Mouse (Mus musculus): ENCODE measurements around the gene Ank2. TPM values are rescaled to one million over a fixed set of nuclear protein-coding genes. Genes with fewer than 3 reads are reported as not detected.
A peak's percentile ranks its signal among the peaks of the same experiment; 100 is the strongest.

Ank2 gene
- total RNA-seq, 2 experiments from 2014 or later: 1,080 to 1,091 TPM

GRCm38 (mm10) chr3:127041288-127041687, 457.9 kb downstream of the Ank2 start:
- intact Hi-C loops (cut with DNase I): no loop called here
- DNase-seq (ENCODE audit: extremely low spot score in 1 of 2, low spot score in 2 of 2): no peak

DNA sequence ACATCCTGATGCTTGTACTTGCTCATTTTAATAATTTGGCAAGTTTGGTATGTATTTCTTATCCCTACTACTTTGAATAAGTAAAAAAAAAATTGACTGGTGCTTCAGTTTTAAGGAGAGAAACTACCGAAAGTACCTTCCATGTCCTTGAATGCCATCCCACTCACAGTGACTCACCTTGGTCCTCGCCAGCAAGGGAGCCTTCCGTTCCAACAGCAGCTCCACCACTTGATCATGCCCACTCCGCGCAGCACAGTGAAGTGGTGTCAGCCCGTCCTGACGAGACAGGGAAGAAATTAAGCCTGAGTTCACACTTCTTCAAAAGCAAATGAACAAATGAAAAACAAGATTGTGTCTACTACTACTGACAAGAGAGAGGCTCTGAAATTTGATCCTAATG, 460.6 kb downstream of the Ank2 start:
- DNase-seq (ENCODE audit: extremely low spot score in 1 of 2, low spot score in 2 of 2): peak in 1 of 2 experiments; percentile 24

DNA sequence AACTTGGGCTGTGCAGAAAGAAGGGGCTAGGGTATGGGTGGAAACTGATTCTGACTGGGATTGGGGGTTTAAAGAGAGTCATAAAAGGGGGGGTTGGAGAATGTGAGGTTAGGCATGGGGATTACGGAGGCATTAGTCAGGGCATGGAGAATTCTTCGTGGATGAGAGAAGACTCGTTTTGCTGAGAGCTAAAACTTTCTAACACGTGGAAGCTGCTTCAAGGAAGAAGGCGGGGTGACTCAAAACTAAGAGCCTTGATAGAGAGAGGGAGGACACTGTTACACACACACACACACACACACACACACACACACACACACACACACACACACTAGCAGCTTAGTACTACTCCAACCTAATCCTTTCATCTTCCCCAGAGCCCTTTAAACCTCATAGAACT, 463.0 kb downstream of the Ank2 start:
- no peak for DNase-seq (ENCODE audit: extremely low spot score in 1 of 2, low spot score in 2 of 2)
- intact Hi-C loops (cut with DNase I): no loop called here

More for the DNA sequence above, 460.6 kb downstream of the Ank2 start:
- intact Hi-C loops (cut with DNase I): no loop called here

DNA sequence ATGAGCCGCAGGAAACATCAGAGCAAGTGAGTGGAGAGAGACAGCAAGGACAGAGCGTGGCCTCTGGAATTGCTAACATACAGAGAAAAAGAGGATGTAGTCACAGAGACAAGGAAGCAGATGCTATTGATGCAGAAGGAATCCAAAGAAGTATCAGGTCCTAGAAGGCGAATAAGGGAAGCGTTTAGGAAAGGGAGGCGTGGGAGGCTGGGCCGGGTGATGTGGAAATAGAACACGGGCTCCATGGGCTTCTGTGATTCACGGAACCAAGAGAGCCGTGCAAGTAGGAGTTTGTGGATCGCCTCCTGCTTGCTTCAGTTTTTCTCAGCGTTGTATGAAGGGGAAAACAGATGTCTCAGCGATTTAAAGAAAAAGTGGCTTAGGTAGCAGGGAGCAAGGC, 463.6 kb downstream of the Ank2 start:
- intact Hi-C loops (cut with DNase I): no loop called here
- DNase-seq (ENCODE audit: extremely low spot score in 1 of 2, low spot score in 2 of 2): peak; percentile 31 to 51

- no peak for DNase-seq (ENCODE audit: extremely low spot score in 1 of 2, low spot score in 2 of 2)
- intact Hi-C loops (cut with DNase I): no loop called here
Observed at GRCm38 (mm10) chr3:127034983-127035382, 464.2 kb downstream of the Ank2 start.

- intact Hi-C loops (cut with DNase I): no loop called here
- DNase-seq (ENCODE audit: extremely low spot score in 1 of 2, low spot score in 2 of 2): no peak
Observed at GRCm38 (mm10) chr3:127023992-127024391, 475.2 kb downstream of the Ank2 start.

DNA sequence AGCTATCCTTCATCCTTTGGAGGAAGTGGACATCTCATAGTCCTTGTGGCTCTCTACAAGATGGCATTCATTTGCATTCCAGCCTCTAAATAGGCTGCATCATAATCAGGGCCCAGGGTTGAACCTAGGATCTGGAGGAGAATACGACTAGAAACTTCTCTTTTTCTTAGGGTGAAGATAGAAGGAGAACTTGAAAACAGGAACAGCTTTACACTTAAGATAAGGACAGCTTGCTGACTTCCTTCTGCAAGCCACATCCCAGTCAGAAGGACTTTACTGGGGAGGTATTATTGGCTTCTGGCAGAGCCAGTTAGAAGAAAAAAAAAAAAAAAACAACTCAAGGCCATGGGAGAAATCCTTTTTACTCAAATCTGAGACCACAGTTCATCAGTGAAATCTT, 479.0 kb downstream of the Ank2 start:
- DNase-seq (ENCODE audit: extremely low spot score in 1 of 2, low spot score in 2 of 2): no peak
- intact Hi-C loops (cut with DNase I): no loop called here

- DNase-seq (ENCODE audit: extremely low spot score in 1 of 2, low spot score in 2 of 2): no peak
- intact Hi-C loops (cut with DNase I): loop anchor here (10.0 kb wide), 1 partner anchor 145 kb away; no protein-coding TSS in a partner anchor
Observed at GRCm38 (mm10) chr3:127019728-127020127, 479.4 kb downstream of the Ank2 start.

- intact Hi-C loops (cut with DNase I): loop anchor here (10.0 kb wide), 1 partner anchor 146 kb away; no protein-coding TSS in a partner anchor
- no peak for DNase-seq (ENCODE audit: extremely low spot score in 1 of 2, low spot score in 2 of 2)
Observed at GRCm38 (mm10) chr3:127019109-127019508, 480.0 kb downstream of the Ank2 start.

- peak in 1 of 2 experiments; percentile 34 for DNase-seq (ENCODE audit: extremely low spot score in 1 of 2, low spot score in 2 of 2)
- intact Hi-C loops (cut with DNase I): loop anchor here (10.0 kb wide), 1 partner anchor 147 kb away; no protein-coding TSS in a partner anchor
Observed at GRCm38 (mm10) chr3:127017523-127017922, 481.6 kb downstream of the Ank2 start.

- no peak for DNase-seq (ENCODE audit: extremely low spot score in 1 of 2, low spot score in 2 of 2)
- intact Hi-C loops (cut with DNase I): loop anchor here (10.0 kb wide), 1 partner anchor 149 kb away; no protein-coding TSS in a partner anchor
Observed at GRCm38 (mm10) chr3:127015596-127015995, 483.6 kb downstream of the Ank2 start.

GRCm38 (mm10) chr3:127015175-127015574, 484.0 kb downstream of the Ank2 start:
- intact Hi-C loops (cut with DNase I): loop anchor here (10.0 kb wide), 1 partner anchor 150 kb away; no protein-coding TSS in a partner anchor
- DNase-seq (ENCODE audit: extremely low spot score in 1 of 2, low spot score in 2 of 2): no peak

GRCm38 (mm10) chr3:127013976-127014375, 485.2 kb downstream of the Ank2 start:
- DNase-seq (ENCODE audit: extremely low spot score in 1 of 2, low spot score in 2 of 2): no peak
- intact Hi-C loops (cut with DNase I): loop anchor here (10.0 kb wide), 1 partner anchor 151 kb away; no protein-coding TSS in a partner anchor

DNA sequence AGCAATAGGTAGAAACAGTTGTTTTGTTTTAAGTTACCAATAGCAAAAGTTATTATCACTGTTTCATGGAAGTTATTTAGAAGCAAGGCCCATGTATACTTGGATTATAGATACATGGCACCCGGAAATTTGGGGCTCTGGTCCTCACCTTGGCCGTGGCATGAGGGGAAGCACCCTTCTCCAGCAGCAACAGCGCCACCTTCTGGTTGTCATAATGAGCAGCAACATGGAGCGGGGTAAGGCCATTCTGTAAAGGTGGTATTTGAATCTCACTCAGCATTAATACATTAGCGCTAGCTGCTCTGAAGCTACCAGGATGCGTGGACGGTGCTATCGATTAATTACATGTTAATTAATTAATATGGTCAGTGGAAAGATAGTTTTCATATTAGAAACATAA, 486.6 kb downstream of the Ank2 start:
- intact Hi-C loops (cut with DNase I): loop anchor here (10.0 kb wide), 1 partner anchor 152 kb away; no protein-coding TSS in a partner anchor
- peak in 1 of 2 experiments; percentile 59 for DNase-seq (ENCODE audit: extremely low spot score in 1 of 2, low spot score in 2 of 2)

- intact Hi-C loops (cut with DNase I): no loop called here
- no peak for DNase-seq (ENCODE audit: extremely low spot score in 1 of 2, low spot score in 2 of 2)
Observed at GRCm38 (mm10) chr3:127005898-127006673, 493.1 kb downstream of the Ank2 start.

DNA sequence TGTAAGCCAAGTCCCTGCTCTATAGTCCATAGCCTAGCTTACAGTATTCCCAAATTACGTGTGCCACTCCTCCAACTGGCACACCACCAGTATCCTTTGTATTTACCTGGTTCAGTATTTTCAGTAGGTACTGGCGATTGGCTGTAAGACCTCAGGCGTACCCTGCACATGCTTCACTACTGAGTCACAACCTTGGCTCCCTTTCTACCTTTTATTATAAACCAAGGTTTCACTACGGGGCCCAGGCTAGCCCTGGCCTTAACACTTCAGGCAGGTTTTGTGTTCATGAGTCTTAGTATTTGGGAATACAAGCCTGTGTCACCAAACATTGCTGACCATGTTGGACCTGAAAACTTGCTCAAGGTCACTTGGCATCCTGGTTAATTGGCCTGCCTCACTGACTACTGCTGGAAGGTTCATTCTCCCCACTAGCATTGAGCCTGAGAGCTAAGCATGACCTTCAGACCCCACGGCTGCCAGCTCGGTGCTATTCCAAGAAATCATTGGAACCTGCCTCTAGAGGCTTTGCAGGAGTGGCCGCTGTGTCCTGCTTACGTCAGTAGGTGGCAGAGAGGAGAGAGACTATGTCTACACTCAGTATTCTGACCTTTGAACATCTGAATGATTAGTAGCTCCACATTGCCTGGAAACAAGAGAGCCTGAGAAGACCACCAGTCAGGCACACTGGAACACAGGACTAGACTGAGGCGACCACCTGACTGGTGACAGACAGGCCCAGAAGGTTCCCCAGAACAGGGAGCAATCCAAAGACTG, 494.1 kb downstream of the Ank2 start:
- intact Hi-C loops (cut with DNase I): no loop called here

DNA sequence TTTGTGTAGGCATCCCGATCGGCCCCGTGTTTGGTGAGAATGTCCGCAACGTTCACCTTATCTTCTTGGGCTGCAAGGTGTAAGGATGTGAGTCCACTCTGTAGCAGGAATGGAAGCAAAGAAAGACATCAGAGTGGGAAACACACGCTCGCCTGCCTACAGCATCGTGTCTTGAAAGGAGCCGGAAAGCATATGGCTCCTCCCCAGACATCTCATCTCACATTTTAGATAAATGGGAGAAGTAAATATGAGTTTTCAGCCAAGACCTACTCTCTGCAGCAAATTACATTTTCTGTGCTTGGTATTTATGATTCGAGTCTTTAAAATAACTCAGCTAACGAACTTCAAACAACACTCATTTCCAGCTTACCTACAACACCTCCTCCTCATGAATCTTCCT, 495.2 kb downstream of the Ank2 start:
- DNase-seq (ENCODE audit: extremely low spot score in 1 of 2, low spot score in 2 of 2): no peak
- intact Hi-C loops (cut with DNase I): no loop called here

More for the DNA sequence above, 494.1 kb downstream of the Ank2 start:
- DNase-seq (ENCODE audit: extremely low spot score in 1 of 2, low spot score in 2 of 2): peak in 1 of 2 experiments; percentile 34

GRCm38 (mm10) chr3:126998742-126999112, 500.4 kb downstream of the Ank2 start:
- no peak for DNase-seq (ENCODE audit: extremely low spot score in 1 of 2, low spot score in 2 of 2)
- intact Hi-C loops (cut with DNase I): no loop called here

GRCm38 (mm10) chr3:126998008-126998741, 501.0 kb downstream of the Ank2 start:
- peak; percentile 60 to 70 for DNase-seq (ENCODE audit: extremely low spot score in 1 of 2, low spot score in 2 of 2)
- intact Hi-C loops (cut with DNase I): no loop called here

All from left cerebral cortex, postnatal 10 days (tissue).